Mouse (Mus musculus): ENCODE data around the gene Arnt. TPM values are rescaled to one million over a fixed set of nuclear protein-coding genes. Genes with fewer than 3 reads are reported as not detected.
A peak's percentile ranks its signal among the peaks of the same experiment; 100 is the strongest.

The Arnt gene
- polyA plus RNA-seq, 1 experiment = 28.7 TPM

DNA sequence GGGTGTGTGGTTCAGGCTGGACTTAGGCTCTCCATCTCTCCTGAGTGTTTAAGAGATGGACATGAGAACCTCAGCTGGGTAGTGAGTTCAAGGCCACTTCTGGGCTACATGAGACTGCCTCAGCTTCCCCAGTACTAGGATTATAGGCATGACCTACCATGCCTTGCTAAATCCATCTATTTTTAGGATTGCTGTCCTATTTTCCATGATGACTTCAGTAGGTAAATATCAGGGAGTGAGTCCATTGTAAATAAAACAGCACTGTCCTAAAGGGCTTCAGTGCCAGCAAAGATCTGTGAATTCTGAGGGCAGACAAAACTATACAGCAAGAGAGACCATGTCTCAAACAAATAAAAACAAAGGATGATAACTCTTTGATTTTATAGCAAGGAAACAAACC is 5.5 kb downstream of the Arnt start:
- Histone ChIP-seq H3K36me3 (ENCODE audit: control insufficient read depth, insufficient read depth, low read length) (peaks cover 2% of the 10 kb centered on the region), H3K4me3 (ENCODE audit: insufficient read depth, low read depth, low read length) (no peak overlapping the region), H3K27me3 (replicated peaks; ENCODE audit: control insufficient read depth, insufficient read depth, low read length) (no peaks in the 10 kb centered on the region), H3K4me1 (ENCODE audit: control insufficient read depth, insufficient read depth, low read length) (peaks cover 13% of the 10 kb centered on the region), H3K27ac (ENCODE audit: insufficient read depth, low read depth, low read length) (no peak overlapping the region)
- TF ChIP-seq POLR2A (IDR thresholded peaks at IDR 0.05; ENCODE audit: low read depth, low read length) (no peak), CTCF (conservative IDR thresholded peaks at IDR 0.05; ENCODE audit: insufficient read depth, insufficient read length, low read depth, low read length) (no peak)
- no peak for DNase-seq

DNA sequence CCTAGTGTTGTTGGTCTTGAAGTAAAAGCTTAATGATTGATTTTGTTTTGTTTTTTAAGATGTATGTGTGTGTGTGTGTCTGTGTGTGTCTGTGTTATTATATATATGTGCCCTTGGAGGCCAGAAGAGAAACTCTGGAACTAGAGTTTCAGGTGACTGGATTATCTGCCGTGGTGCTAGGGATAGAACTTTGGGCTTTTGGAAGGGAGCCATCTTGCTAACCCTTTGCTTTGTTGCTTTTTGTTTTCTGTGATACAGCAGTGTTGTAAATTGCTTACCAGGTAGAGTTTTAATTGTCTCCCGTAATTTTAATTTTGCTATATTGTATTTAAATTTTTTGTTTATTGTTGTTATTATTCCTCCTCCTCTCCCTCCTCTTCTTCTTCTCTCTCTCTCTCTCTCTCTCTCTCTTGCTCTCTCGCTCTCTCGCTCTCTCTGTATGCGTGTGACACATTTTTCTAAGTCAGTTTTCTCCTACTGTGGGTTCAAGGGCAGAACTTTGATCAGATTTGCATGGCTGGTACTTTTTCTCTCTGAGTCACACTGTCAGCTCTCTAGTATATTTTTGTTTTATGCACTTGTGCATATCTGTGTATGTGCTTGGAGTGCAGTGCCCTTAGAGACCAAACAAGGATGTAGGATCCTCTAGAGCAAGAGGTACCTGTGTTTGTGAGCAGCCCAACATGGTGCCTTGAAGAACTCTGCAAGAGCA is 8.4 kb downstream of the Arnt start:
- H3K4me3 ChIP-seq (ENCODE audit: insufficient read depth, low read depth, low read length) = no peak overlapping the region
- peak; percentile 55 for DNase-seq
- no peak for TF ChIP-seq CTCF (conservative IDR thresholded peaks at IDR 0.05; ENCODE audit: insufficient read depth, insufficient read length, low read depth, low read length)
- TF ChIP-seq POLR2A (IDR thresholded peaks at IDR 0.05; ENCODE audit: low read depth, low read length) = no peak
- H3K4me1 ChIP-seq (ENCODE audit: control insufficient read depth, insufficient read depth, low read length) = peaks cover 15% of the 10 kb centered on the region
- H3K36me3 ChIP-seq (ENCODE audit: control insufficient read depth, insufficient read depth, low read length) = peaks cover 1% of the 10 kb centered on the region; the same call in 1 of the 2 replicates
- 55% methylated on average over 5 of the region's 5 CpGs for WGBS
- H3K27me3 ChIP-seq (replicated peaks; ENCODE audit: control insufficient read depth, insufficient read depth, low read length) = no peaks in the 10 kb centered on the region
- no peak overlapping the region for H3K27ac ChIP-seq (ENCODE audit: insufficient read depth, low read depth, low read length)

DNA sequence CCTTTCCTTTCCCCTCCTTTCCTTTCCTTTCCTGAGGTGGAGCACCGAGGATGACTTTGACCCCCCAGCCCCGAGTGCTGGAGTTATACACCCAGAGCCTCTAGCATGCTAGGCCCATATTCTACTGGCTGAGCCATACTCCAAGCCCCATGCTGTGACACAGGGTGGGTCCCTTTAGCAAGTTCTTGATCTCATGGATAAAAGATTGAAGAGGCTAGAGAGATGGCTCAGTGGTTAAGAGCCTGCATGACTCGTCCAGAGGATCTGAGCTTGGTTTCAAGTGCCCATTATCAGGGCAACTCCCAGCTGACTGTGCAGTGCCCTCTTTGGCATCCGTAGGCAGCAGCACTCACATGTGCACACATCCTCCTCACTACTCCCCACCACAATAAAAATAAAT is 11.1 kb downstream of the Arnt start:
- H3K36me3 ChIP-seq (ENCODE audit: control insufficient read depth, insufficient read depth, low read length) = peaks cover under 1% of the 10 kb centered on the region; the same call in 1 of the 2 replicates
- H3K27ac ChIP-seq (ENCODE audit: insufficient read depth, low read depth, low read length) = no peak overlapping the region
- TF ChIP-seq POLR2A (IDR thresholded peaks at IDR 0.05; ENCODE audit: low read depth, low read length) = no peak
- WGBS = 59% methylated on average over 4 of the region's 4 CpGs
- DNase-seq = no peak
- peaks cover 12% of the 10 kb centered on the region for H3K4me1 ChIP-seq (ENCODE audit: control insufficient read depth, insufficient read depth, low read length)
- no peaks in the 10 kb centered on the region for H3K27me3 ChIP-seq (replicated peaks; ENCODE audit: control insufficient read depth, insufficient read depth, low read length)
- H3K4me3 ChIP-seq (ENCODE audit: insufficient read depth, low read depth, low read length) = no peak overlapping the region

DNA sequence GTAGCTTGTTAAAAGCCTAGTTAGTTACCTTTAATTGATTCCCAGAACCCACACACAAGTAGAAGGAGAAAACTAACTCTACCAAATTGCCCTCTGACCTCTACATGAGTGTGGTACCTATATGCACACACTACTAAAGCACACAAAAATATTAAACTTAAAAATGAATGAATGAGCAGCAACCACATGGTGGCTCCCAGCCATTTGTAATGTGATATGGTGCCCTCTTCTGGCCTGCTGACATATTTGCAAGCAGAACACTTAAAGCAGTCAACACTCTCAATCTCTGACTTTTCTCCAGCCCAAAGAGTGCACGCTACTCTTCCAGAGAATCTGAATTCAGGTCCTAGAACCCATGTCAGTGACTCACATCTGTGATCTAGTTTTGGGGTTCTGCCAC is 16.2 kb downstream of the Arnt start:
- 38% methylated on average over 1 of the region's 1 CpGs for WGBS
- H3K4me3 ChIP-seq (ENCODE audit: insufficient read depth, low read depth, low read length) = no peak overlapping the region
- peak; percentile 55 for DNase-seq
- no peaks in the 10 kb centered on the region for H3K27me3 ChIP-seq (replicated peaks; ENCODE audit: control insufficient read depth, insufficient read depth, low read length)
- no peak overlapping the region for H3K27ac ChIP-seq (ENCODE audit: insufficient read depth, low read depth, low read length)
- peaks cover 4% of the 10 kb centered on the region for H3K36me3 ChIP-seq (ENCODE audit: control insufficient read depth, insufficient read depth, low read length)
- no peaks in the 10 kb centered on the region; the same call in 1 of the 2 replicates for H3K4me1 ChIP-seq (ENCODE audit: control insufficient read depth, insufficient read depth, low read length)
- TF ChIP-seq CTCF (conservative IDR thresholded peaks at IDR 0.05; ENCODE audit: insufficient read depth, insufficient read length, low read depth, low read length) (peak; percentile 74), POLR2A (IDR thresholded peaks at IDR 0.05; ENCODE audit: low read depth, low read length) (no peak)

DNA sequence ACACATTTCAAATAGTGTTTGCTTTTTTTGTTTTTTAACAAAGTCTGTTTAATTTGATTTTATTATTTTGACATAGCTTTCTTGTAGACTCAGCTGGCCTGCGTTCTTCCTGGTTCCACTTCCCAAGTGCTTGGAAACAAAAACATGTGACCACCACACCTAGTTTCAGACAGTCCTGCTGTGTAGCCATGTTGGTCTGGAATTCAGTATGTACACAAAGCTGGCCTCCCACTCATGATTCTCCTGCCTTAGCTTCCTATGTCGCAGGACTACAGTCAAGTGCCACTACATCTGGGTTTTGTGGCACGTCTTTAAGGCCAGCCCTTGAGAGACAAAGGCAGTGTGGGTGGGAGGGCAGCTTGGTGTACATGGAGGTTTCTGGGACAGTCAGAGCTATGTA is 16.7 kb downstream of the Arnt start:
- TF ChIP-seq POLR2A (IDR thresholded peaks at IDR 0.05; ENCODE audit: low read depth, low read length) (no peak), CTCF (conservative IDR thresholded peaks at IDR 0.05; ENCODE audit: insufficient read depth, insufficient read length, low read depth, low read length) (no peak)
- 93% methylated on average over 3 of the region's 3 CpGs for WGBS

DNA sequence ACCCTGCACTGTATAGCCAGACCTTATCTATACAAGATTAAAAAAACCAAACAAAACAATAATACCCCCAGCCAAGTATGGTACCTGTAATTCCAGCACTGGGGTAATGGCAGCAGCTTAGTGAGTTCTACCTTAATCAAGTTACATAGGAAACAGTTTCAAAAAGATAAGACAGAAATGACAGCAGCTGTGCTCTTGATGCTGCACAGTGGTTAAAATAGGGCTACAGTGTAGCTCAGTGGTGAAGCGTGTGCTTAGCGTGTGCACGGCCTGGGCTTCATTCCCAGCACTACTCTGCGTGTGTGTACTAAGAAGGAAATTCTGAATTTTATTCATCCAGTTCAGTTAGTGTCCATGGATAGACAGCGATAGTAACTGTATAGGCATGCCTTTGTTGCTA is 22.2 kb downstream of the Arnt start:
- no peaks in the 10 kb centered on the region for H3K27me3 ChIP-seq (replicated peaks; ENCODE audit: control insufficient read depth, insufficient read depth, low read length)
- TF ChIP-seq CTCF (conservative IDR thresholded peaks at IDR 0.05; ENCODE audit: insufficient read depth, insufficient read length, low read depth, low read length) (no peak), POLR2A (IDR thresholded peaks at IDR 0.05; ENCODE audit: low read depth, low read length) (no peak)
- no peaks in the 10 kb centered on the region; the same call in 1 of the 2 replicates for H3K4me1 ChIP-seq (ENCODE audit: control insufficient read depth, insufficient read depth, low read length)
- no peak overlapping the region for H3K27ac ChIP-seq (ENCODE audit: insufficient read depth, low read depth, low read length)
- no peak overlapping the region for H3K4me3 ChIP-seq (ENCODE audit: insufficient read depth, low read depth, low read length)
- H3K36me3 ChIP-seq (ENCODE audit: control insufficient read depth, insufficient read depth, low read length) = peaks cover 3% of the 10 kb centered on the region
- WGBS = 97% methylated on average over 5 of the region's 5 CpGs
- DNase-seq = no peak

More for the DNA sequence above, 16.7 kb downstream of the Arnt start:
- Histone ChIP-seq H3K4me3 (ENCODE audit: insufficient read depth, low read depth, low read length) (no peak overlapping the region), H3K27ac (ENCODE audit: insufficient read depth, low read depth, low read length) (no peak overlapping the region), H3K27me3 (replicated peaks; ENCODE audit: control insufficient read depth, insufficient read depth, low read length) (no peaks in the 10 kb centered on the region), H3K36me3 (ENCODE audit: control insufficient read depth, insufficient read depth, low read length) (peaks cover 4% of the 10 kb centered on the region), H3K4me1 (ENCODE audit: control insufficient read depth, insufficient read depth, low read length) (no peaks in the 10 kb centered on the region; the same call in 1 of the 2 replicates)
- no peak for DNase-seq

DNA sequence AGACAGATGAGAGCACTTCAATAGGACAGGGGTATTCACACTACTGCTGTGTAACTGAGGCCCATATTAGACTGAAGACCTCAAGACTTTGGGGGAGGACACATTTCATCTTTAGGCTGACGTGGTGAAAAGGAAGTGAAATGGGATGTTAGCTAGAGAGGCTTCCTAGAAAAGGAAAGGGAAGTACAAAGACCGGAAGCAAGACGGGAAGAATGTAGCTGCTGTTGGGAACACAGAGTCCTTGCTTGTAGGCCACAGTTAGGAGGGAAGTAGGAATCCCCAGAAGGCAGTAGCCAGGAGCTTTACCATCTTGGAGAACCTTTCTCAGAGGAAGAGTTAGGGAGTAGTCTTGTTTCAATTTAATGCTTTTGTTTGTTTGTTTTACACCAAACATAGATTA is 23.6 kb downstream of the Arnt start:
- no peak overlapping the region for H3K4me3 ChIP-seq (ENCODE audit: insufficient read depth, low read depth, low read length)
- no peak for TF ChIP-seq POLR2A (IDR thresholded peaks at IDR 0.05; ENCODE audit: low read depth, low read length)
- no peak for TF ChIP-seq CTCF (conservative IDR thresholded peaks at IDR 0.05; ENCODE audit: insufficient read depth, insufficient read length, low read depth, low read length)
- WGBS = 54% methylated on average over 3 of the region's 3 CpGs
- H3K27ac ChIP-seq (ENCODE audit: insufficient read depth, low read depth, low read length) = peak overlapping the region; percentile 56; the same call in 1 of the 2 replicates
- H3K27me3 ChIP-seq (replicated peaks; ENCODE audit: control insufficient read depth, insufficient read depth, low read length) = no peaks in the 10 kb centered on the region
- no peak for DNase-seq
- no peaks in the 10 kb centered on the region; the same call in 1 of the 2 replicates for H3K4me1 ChIP-seq (ENCODE audit: control insufficient read depth, insufficient read depth, low read length)
- peaks cover 3% of the 10 kb centered on the region for H3K36me3 ChIP-seq (ENCODE audit: control insufficient read depth, insufficient read depth, low read length)
